Mouse (Mus musculus) right cerebral cortex, adult 18-20 months (tissue): Measurements from ENCODE around the gene Slc48a1.

Experiments
- DNase-seq: peaks from one replicate; pipeline ENCODE4 v3.0.0; 2022; ENCODE audit warnings: mixed read lengths

The Slc48a1 gene

DNA sequence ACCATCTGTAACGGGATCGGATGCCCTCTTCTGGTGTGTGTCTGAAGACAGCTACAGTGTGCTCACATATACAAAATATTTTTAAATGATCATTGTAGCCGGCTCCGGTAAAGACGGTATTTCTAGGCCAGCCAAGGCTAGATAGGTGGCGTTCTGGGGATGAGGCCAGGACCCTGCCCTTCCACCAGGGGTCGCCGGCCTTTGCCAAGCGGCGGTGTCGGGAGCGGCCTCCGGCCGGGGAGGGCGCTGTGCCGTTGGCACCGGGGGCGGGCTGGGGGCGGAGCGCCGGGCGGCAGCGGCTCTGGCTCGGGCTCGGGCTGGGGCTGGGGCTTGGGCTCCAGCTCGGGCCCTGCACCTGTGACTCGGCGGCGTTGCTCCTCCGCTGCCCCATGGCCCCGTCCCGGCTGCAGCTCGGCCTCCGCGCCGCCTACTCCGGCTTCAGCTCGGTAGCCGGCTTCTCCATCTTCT is 5.8 kb downstream of the Slc48a1 start:
- peak; percentile 89 for DNase-seq

DNA sequence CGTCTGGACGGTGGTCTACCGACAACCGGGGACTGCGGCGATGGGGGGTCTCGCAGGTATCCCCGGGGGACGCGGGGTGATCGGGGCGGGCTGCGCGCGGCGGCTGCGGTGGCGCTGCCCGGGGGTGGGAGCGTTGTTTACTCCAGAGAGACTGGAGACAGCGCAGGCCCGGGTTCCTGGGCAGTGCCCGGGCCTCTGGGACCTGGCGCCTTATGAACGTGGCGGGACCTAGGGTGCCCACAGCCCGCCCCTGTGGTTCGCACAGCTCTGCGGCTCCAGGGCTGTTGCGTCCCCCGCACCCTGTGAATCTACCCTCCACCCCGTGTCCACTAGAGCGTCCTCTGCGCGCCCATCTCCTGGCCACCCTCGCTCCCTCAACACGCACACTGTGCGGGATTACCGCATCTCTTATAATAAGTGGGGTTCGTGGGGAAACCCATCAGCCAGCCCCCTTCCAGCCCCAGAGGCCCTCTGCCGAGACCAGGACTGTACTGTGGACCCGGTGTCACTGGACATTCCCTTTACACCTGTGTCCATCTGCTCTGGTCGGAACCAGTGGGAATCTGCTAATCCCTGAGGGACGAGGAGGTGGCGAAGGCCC is 6.3 kb downstream of the Slc48a1 start:
- DNase-seq: no peak

DNA sequence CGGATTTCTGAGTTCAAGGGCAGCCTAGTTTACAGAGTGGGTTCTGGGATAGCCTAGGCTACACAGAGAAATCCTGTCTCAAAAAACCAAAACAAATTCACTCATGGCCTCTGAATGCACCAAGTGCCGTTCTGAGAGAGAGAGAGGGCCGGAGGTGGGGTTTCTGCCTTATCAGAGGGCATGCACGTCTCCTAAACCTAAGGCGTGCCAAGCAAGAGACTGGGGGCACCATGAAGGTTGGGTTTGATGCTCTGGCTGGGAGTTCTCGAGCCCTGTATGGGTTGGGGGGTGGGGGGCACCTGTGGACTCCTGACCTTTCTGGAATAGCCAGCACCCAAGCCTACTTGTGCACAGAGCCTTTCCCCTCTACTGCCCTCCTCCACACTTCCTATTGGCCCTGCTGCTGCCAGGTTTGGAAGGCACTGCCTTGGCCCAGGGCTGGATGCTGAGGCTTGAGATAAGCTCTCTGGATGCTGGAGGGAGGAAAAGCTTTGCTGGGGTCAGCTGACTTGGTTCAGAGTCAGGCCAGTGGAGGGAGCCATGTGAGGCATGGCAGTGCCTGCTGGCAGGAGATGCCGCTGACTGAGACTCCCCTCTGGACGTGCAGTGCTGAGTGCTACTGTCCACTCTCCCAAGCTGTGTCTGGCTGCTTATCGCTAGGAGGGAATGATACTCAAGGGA is 7.6 kb downstream of the Slc48a1 start:
- peak; percentile 58 for DNase-seq

DNA sequence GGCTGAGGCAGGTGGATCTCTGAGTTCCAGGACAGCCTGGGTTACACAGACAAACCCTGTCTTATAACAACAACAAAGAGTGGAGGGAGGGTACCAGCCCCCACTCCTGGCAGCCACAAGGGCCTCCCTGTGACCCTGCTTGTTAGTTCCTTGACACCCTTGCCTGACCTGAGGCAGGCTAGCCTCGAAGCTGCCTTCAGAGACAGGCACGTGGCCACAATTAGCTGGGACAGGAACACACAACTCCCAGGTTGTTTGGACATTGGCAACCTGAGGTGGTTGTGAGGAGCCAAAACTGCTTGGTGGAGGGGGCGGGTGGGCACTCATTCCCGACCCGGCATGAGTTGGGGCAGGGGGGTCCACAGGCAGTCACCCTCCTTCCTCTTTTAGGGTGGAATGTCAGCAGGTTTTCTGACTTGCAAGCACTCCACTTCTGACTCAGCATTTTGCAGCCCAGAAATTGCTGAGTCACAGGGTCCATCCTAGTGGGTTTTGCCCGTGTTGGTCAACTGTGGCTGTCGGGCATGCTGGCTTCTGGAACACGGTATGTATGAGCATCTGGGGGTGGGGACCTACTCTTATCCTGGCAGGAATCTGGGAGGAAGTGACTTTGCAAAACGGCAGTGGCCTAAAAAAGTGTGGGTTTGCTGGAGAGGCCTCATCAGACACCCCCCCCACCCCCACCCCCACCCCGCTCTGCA is 8.2 kb downstream of the Slc48a1 start:
- DNase-seq: peak; percentile 59

DNA sequence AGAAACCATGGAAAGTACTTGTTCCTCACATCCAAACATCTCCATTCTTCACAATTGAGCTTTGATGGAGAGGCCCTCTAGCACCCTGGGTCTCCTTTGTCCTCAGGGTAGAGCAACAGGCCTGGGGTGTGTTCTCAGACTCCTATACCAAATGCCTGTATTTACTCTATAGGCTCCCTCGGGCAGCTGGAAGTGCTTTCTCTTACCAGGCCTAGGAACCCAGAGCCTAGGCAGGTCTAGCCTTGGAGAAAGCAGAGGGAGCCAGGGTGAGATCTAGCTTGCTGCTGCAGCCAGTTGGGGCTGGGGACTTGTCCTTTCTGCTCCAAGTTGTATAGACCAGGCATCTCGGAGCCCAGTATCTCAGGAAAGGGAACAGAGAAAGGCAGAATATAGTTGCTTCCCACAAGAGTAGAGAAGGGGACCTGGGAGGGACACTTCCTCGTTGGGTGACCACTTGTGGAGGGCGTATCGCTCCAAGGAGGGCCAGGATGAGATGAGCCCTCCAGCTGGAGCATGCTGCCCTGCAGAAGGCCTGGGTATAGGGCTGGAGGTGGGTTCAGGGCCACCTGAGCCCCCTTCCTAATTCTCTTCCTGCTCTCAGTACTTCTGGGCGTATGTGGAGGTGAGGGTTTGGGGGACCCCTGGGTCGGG is 9.0 kb downstream of the Slc48a1 start:
- DNase-seq: no peak

DNA sequence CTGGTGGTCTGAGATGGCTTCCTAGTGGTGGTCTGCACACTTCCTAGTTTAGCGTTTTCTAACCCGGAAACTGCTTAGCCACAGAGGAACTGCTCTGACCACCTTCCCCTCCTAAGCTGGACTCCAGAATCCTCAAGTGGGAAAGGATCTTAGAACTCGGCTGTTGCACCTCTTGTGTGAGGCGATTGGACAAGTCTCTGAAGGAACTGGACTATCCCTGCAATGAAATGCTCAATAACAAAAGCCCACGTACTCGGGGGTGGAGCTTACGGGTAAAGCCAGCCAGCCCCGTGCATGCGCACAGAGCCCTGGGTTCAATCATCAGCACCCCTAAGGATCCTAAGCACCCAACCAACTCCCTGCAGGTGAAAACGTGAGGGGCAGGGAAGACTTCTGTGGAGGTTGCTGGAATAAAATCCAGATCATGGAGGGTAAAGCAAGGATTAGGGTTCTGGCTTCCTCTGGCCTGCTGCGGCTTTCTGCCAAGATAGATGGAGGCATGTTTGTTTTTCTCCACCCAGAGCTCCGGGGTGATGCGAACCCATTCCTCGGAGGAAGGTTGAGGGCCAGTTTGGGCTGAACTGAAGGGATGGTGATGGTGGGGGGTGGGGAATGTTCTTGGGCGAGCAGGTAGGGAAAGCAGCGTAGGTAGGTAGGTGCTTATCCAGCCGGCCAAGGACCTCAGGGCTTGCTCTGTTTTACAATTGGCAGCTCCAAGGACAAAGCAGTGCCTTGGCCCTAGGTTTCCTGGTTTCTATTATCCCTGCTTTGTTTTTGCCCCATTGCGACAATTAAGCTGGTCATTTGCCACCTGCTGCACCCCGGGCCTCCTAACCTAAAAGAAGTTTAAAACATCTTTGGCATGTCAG is 9.7 kb downstream of the Slc48a1 start:
- peak; percentile 57 for DNase-seq

DNA sequence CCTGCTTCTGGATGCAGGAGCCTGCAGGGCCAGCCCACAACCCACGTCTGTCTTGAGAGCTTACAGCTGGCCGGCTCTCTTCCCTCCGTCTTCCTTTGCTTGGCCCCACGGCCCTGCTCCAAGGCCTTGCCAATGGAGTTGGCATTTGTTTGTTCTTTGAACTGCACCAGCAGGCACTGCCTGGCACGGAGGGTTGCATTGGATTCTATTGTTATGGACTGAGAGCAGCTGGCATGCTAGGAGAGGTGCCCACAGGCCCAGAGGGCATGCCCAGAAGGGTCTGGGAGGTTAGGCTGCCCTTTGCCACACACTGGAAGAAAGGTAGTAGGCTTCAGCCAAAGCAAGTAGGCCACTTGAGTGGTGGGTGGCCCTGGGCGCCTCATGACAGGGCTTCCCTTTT is 10.5 kb downstream of the Slc48a1 start:
- DNase-seq: peak; percentile 81

DNA sequence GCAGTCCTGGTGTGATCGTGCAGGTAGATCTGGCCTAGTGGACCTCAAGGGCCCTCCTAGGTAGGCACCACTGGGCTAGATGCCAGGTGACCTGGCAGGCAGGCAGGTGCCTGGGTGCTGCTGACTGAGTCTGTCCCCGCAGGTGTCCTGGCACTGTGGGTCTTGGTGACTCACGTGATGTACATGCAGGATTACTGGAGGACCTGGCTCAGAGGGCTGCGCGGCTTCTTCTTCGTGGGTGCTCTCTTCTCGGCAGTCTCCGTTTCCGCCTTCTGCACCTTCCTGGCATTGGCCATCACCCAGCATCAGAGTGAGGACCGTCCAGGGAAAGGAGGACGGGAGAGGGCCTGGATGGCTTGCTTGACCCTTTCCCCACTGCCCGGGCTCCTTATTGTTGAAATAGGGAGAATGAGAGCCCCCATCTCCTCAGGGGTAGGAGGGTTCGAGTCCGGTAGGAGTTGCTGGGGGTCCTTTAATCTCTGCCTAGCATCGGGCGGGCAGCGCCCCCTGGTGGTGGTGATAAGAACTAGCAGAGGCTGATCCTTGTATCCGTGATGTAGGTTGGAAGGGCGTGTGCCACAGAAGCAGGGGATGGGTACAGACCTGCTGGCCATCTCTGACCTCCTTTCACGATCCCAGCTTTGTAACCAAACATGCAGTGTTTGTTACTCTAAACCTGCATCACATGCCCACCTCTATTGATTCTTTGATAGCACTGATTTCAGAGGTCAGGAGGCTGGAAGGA is 11.6 kb downstream of the Slc48a1 start:
- DNase-seq: peak; percentile 72

DNA sequence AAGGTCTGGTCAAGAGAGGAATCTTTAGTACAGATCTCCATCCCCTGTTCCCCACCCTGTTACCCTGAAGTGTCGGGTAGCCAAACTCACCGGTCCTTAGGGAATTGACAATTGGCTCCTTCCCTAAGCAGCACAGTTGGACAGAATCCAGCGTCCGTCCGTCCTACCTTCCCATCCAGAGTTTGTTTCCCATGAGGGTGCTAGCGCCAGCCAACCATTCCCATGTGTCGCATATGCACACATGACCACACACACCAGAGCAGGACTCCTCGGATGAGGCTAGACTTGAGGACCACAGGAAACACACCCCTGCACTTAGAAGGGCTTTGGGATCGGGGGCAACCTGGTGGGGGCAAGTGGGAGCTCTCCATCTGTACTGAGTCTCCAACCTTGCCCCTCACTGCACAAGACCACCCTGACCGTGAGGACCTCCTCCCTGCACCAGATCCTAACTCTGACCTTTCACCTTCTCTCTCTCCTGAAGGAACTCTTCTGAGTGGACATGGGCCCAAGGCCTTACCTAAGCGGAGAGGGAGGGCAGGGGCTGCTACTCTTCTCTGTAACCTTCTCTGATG is 12.9 kb downstream of the Slc48a1 start:
- no peak for DNase-seq

DNA sequence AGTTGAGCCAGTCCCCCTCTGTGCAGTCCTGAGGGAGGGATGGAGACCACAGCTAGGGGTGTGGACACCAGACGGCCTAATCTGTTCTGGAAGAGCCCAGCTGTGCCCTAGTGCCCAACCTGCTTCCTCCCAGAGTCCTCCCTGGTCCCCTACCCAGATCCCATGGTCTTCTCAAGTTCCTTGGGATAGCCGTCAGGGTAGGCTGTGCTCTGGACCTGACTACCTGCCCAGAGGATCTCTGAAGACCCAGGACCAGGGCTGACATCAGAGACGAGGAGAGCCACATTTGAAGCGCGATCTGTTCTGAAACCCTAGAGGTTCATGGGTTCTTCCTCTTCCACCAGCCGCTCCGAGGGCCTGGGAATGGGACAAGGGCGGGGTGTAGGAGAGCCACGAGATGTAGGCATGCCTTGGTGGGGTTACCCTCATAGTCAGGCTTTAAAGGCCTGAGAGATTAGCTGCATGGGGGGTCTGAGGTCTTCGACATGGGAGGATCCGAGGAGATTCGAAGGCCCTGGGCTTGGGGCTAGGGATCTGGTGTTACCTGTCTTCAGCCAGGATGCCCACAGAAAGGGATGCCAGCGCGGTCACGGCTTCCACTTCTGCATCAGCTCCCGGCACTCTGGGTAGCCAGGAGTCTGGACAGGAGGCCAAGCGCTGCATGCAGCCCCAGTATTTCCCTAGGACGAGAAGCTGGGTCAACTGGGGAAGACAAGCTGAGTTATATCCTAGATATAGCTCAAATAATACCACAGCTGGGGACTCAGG is 15.2 kb downstream of the Slc48a1 start:
- no peak for DNase-seq

DNA sequence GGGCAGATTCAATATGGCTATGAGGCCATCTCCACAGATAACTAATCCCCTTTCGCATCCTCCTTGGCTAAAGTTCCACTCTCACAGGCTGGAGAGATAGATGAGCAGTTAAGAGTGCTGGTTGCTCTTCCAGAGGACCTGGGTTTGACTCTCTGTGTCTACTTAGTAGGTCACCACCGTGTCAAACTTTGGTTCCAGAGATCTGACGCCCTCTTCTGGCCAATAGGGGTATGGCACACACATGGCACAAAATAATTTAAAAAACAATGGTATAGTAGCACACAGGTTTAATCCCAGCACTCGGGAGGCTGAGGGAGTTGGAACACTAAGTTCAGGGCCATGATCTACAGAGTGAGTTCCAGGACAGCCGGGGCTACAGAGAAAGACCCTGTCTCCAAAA is 15.9 kb downstream of the Slc48a1 start:
- no peak for DNase-seq

DNA sequence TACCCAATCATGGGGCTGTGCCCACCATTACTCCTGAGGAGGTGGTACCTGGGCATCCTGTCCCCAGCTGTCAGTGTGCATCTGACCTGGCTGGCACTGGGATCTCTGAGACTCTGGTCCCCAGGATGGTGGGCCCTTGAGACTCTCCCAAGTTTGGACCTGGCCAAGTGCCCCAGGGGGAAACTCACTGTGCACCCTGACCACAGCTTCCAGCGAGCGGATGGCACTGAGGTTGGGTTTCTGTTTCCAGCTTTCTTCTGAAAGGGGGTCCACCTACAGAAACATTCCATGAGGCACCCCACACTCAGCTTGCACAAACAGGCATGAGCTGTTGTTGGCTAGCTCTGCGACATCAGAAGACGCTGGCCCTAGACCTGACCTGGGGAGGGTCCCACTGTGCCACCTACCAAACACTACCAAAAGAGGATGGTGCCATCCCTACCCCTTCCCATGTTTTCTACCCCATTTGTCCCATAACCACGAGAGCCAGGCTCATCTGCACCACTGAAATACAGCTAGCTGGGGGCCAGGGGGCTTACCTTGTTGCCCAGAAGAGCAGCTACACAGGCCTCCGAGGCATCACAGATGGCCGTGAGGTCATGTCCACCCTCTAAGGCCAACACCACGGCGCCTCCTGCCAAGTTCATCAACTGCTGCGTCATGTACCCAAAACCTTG is 17.4 kb downstream of the Slc48a1 start:
- no peak for DNase-seq

DNA sequence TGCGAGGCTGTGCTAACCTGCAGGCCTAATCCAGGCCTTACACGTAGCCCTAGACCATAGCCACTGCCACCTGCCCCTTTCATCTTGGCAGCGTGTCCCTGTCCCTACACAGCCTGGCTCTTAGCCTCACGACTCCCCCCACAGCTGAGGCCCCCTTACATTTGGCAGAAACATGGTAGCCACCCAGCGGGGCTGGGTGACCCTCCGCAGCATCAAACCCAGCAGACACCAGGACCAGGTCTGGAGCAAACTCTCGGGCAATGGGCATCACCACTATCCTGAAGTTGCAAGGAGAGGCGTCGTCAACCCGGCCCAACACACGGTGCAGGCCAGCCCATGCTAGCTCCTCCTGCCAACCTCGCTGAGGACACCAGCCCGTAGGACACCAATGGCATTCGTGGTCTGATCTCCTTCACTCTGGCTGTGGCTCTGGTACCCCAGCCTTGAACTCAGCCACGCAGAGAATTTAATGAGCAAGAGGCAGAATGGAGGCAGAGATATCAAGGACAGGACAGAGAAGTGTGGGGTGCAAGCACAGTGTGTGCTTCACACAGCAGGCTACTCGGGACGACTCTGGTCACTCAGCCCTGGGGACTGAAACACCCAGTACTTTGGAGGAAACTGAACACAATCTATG is 18.5 kb downstream of the Slc48a1 start:
- DNase-seq: no peak

DNA sequence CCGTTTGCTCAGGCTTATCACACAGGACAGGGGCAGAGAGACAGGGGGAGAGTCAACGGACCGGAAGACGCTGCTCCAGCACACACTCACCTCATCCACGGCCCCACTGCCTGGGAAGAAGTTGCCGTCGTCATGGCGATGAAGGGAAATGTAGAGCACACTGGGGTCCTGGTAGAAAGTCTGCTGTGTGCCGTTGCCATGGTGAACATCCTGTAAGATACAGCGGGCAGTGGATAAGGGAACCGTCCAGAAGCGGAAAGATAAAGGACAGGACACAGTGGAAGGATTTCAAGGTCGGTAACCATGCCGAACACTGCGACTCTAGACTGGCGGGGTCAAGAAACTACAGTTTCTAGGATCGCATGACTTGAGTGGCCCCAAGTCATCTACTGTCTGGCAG is 19.8 kb downstream of the Slc48a1 start:
- no peak for DNase-seq

DNA sequence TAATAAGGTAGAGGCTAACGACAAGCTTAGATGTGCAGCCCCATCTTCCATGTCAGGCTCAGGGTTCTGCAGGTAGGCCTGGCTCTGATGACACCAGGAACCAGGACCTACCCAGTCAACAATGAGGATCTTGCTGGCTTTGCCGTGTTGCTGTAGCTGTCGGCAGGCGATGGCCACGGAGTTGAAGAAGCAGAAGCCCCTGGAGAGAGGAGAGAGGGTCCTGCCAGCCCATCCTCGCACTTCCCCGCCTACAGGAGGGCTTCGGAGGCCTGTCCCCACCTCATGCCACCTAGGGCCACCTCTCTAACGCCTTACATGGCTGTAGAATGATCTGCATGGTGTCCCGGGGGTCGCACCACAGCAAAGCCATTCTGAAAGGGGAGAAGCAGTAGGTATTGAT is 21.1 kb downstream of the Slc48a1 start:
- no peak for DNase-seq

DNA sequence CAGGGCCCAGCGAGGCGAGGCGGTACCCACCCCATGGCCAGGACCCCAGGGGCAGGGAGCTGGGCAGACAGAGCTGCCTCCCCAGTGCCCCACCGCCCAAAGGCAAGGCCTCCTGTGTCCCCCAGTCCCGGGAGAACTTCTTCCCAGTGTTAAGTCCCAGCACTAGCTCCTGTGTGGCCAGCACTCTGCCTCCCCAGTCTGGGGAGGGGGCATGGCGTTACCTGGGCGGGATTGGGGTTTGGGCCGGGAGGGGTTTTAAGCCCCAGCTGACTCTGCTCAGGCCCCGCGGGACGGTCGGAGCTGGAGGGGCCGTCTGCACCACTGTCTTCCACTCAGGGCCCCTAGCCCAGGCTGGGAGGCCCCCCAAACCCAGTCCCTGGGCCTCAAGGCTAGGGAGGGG is 22.5 kb downstream of the Slc48a1 start:
- no peak for DNase-seq

DNA sequence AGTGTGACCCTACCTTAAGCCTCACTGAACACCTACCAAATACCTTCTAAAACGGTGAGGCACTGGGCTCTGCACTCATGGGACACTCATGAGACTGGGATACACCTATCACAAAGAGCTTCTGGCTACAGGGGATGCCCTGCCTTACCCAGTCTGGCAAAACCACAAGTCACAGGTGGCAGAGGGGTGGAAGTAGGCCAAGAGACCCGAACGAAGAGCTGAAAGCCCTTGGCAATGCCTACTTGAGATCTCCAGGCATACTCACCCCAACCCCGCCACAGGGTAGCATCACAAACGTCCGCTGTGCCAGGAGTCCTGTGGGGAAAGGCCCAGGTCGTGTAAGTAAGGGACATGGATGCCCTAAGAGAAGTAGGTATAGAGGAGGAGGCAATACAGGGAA is 23.5 kb downstream of the Slc48a1 start:
- no peak for DNase-seq

DNA sequence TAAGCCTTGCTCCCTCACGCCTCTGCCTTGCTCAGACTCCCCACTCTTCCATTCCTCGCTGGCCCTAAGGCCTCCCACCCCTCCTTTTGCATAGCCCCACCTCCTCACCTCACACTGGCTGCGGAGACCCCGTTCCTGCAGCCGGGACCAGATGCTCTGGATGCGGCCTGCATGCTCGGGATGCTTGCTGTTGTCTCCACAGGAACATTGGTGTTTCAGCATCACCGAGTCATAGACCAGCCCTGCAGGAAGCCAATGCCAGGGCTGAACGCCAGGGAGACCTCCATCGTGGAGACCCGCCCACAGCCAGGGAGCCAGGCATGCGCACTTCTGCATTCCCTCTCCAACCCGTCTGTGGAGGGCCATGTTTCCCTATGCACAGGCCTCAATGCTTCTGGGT is 24.3 kb downstream of the Slc48a1 start:
- no peak for DNase-seq

DNA sequence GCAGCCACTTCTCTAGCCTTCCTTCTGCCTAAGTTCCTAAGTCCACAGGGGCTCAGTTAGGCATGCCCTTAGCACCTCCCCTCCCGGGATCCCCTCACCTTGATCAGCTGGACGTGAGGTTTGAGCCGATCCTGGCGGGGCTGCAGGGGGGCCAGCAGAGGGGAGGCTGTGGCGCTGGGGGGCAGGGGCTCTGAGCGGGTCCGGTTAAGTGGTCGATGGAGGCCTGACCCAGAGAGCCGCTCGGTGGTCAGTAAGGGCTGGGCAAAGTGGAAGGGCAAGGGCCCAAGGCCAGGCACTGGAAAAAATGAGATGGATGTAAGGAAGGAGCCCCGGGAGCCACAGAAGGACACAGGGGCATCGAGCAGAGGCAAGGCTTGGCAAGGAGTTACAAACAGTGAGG is 29.5 kb downstream of the Slc48a1 start:
- DNase-seq: no peak

DNA sequence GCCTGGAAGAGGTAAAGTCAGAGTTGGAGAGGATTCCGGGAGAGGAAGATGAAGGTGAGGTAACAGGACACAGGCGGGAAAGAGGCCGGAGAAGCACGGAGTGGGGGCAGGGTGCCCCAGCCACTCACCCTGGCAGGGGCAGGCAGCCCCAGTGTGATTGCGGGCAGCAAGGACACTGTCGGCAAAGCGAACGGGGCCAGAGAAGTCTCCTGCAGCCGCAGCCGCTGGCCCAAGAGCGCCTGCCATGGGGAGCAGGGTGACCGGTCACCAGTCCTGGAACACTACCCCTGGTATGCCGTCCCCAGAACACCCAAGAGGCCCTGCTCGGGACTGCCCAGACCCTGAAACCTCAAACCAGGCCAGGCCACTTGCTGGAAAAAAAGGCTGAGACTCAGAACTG is 30.2 kb downstream of the Slc48a1 start:
- DNase-seq: no peak
